Mouse (Mus musculus): ENCODE measurements around the gene Uts2b.
"Not testable (repeated sequence)": the region's sequence is repeated elsewhere in the genome, so short reads cannot be mapped to it uniquely, and the experiment has no call there.

Gene Uts2b

DNA sequence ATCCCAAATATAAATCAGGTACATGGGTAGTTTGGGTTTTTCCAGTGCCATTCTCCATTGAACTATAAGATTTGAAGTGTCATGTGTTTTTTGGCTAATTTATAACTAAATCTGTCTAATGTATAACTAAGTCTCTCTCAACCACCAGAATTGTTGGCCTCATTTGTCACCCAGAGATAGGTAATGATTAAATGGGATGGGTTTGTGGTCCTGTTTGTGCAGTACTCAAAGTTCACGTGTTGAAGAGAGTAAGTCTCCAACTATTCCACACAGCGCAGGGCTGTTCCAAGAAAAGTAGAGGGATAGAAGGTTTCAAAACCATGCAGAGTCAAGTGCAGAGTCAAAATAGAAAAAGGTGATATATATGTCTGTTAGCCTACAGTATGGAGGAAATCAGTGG is 5.3 kb upstream of the Uts2b start:
- DNase-seq (ENCODE audit: low spot score): no peak

DNA sequence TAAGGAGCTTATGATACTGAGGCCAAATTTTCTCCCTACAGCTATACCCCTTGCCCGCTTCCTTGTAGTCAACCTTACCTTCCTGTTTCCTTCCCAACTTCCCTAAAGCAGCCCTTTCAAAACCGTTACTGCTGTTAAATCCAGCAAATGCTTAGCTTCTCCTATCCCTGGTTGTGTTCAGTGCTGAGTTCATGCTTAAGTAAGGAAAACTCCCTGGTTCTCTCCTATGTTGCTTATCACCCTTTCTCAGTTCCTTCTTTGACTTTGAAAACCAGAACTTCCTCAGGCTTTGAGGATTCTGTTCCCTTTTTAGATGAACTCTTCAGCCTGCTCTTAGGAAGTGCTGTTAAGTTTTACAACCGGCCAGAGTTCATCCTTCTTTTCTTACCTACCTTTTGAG is 4.1 kb upstream of the Uts2b start:
- no peak for DNase-seq (ENCODE audit: low spot score)

DNA sequence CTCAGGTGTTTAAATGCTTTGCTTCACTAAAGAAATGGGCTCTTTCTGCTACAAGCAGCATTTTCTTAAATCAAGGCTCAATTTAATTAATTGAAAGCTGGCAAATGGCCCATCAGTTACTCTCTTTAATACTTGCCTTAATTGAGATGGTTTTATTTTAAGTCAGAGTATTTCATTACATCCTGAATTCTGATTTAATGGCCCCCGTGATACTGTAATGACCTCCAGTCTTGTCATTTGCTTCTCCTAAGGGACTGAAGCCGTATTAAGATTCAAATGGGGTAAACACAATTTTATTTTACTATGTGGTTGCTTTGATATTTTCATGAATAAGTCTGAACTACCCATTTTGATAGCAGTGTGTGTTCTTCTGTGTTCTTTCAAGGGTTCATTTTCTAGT is 661 bp upstream of the Uts2b start:
- DNase-seq (ENCODE audit: low spot score): no peak

DNA sequence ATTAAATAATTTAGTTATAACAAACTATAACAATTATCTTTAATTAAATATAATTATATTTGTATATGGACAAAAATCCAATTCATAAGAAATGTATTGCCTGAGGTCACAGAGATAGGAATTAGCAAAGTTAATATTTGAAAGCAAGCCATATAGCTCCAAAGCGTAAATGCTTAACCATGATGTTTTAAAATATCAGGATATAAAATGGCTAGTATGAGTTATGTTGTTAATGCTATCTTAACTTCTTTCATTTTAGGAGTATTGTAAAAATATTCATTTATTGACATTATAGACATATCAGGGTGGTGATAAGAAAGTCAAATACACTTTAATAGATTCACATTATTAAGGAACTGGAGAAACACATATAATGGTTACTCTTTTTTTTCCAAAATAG is 10.0 kb downstream of the Uts2b start:
- DNase-seq (ENCODE audit: low spot score): no peak

DNA sequence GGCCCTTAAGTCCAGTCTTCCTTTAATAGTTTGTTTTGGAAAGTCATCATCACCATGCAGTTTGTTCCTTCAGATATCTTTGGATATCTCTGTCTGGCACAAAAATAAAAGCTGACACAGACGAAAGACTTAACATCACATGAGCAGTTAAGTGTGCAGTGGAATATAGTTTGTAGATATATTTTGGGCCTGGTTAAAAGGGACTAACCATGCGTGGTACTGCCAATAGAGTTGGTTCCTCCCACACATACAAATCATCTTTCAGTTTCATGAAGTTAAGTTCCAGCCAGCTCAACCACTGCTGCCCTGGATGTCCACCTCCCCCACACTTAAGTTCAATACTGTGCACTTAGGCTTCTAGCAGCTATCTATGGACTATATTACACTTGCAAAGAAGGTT is 15.6 kb downstream of the Uts2b start:
- DNase-seq (ENCODE audit: low spot score): no peak

DNA sequence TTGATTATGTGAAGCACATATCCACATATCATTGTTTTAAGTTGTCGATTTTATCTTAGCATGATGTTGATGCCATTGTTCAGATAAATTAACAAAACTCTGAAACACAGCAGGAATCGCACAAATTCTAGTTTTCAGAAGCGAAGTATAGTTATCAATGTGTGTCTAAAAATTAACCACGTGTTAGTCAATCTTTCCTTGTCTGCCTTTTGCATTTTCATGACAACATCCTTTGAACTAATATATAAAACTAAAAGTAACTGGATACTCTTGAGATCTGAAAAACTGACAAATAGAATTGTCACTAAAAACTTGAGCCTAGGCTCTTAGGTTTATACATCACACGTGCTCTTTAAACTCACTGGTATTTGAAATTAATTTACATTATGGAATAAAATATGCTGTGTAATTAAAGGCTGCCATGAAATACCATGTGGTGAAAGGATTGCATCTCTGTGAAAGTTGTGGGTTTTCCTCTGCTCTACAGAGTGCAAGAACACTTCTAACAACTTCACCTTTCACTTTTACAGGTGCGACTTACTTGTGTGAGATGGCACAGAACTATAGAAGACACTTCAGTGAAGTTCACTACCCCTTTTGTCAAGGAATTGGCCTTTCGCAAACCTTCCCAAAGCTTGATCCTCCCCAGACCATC is 20.0 kb downstream of the Uts2b start:
- no peak for DNase-seq (ENCODE audit: low spot score)

DNA sequence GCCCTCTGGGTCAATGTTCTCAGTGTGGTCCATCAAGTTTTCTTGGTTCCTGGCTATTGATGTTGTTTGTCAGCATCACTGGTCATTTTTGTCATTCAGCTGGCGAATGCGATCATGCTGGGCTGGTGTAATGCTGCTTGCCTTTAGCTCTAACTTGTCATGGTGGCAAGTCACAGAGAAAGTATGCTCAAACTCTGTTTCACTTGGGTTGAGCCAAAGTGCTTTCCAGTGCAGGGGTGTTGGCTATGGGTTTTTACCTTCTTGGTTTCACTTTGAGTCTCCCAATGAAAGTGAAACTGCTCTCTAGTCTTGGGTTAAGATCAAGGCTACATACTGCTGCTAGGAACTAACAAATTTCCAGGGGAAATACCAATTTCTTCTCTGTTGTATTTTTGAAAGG is 20.8 kb downstream of the Uts2b start:
- no peak for DNase-seq (ENCODE audit: low spot score)

DNA sequence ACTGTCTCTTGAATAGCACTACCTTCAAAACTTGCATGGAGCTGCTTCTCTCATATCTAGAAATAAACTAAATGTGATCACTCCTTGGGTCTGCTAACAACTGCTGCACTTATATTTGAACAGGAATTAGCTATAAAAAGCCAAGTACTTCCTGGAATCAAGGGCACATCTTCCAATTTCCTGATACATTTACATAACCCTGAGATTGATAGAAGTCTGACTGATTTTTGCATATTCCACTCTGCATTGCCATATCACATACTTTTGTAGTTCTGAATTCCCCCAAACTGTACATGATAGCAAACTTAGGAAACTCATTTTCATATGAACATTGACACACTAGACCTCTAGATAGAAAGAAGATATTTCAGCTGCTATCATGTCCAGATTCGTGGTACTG is 21.7 kb downstream of the Uts2b start:
- no peak for DNase-seq (ENCODE audit: low spot score)

DNA sequence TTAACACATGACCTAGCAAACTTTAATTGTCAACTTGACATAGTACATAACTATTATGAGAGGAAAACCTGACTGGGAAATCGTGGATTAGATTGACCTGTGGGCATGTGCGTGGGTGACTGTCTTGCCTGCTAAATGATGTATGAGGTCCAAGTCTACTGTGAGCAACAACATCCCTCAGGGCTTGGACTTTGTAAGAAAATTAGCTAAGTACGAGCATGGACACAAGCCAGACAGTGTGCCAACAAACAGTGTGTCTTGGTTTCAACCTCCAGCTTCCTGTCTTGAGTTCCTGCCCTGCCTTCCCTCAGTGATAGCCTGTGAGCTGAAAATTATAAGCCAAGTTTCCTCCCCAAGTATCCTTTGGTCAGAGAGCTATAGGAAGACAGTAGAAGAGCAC is 22.5 kb downstream of the Uts2b start:
- no peak for DNase-seq (ENCODE audit: low spot score)

DNA sequence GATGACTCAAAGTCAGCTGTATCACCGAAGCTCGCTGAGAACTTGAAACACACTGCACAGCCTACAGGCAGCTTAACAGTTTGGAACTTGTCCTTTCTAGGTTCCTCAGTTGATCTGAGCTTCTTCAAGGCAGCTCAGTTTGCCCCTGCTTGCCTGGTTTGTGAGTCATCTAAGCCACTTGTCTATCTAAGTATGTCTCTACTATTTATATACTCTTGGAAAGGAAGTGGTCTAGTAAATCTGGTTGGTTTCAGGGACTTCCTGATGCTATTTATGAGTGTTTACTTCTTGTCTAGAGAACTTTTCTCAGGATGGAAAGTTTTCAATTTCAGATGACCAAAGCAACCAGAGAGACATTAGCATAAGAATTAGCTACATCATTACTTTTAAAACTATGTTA is 43.6 kb downstream of the Uts2b start:
- no peak for DNase-seq (ENCODE audit: low spot score)

DNA sequence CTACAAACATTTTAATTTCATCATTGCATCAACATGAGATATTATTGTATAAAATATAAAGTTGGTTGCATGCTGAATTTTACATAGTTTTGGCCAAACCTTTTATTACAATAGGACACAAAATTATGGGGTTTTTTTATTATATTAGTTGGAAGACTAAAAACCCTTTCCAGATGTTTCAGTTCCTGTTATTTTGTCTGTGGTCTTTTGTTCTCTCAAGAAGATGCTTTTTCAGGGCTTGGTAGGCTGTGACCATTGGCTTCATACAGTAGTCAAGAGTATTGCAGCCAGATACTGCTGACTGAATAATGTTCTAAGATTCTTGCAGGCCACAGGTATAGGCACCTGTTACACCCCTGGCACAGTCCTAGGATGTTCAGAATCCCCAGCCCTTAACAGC is 48.0 kb downstream of the Uts2b start:
- DNase-seq (ENCODE audit: low spot score): no peak

DNA sequence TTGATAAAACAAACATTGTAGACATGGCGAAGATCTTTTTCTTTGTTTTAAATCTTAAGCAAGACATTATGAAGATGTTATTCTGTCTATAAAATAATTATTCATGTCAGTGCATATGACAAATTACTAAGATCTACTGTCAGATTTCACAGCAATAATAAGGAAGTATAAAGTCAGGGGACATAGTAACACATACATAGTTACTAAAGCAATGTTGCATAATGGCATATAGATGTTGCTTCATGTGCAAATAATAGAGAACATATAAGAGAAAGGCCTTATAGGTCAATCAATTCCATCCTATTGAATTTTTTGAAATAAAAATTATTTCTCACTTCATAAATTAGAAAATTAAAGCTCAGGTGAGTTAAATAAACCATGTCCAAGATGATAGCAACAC is 50.9 kb downstream of the Uts2b start:
- DNase-seq (ENCODE audit: low spot score): no peak

DNA sequence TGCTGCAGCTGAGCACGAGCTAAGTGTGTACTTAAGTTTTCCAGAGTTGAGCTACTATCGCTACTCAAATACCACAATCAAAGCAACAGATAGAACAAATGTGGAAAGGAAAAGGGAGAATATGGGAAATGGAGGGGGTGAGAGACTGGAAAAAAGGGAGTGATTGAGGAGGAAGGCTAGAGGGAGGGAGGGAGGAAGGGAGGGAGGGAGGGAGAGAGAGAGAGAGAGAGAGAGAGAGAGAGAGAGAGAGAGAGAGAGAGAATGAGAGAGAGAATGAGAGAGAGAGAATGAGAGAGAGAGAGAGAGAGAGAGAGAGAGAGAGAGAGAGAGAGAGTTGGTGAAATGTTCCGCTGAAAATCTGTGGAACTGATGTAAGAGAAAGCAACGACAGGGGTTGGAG is 62.9 kb downstream of the Uts2b start, which contains the start of gene Ostn:
Ostn (plus strand) TSS at position 301 of the 400 bp plus-strand sequence.
- DNase-seq (ENCODE audit: low spot score): not testable (repeated sequence)
